Mouse (Mus musculus) limb, embryonic 13.5 days (tissue): Measurements from ENCODE around the gene Ahdc1. TPM values are rescaled to one million over a fixed set of nuclear protein-coding genes. Genes with fewer than 3 reads are reported as not detected.

Experiments
- ATAC-seq: fragments of 200-750 bp; cut with Nextera tagmentation; 2 replicates; pipeline ENCODE4 v1.8.0; 2017; ENCODE audit warnings: low read depth, moderate number of reproducible peaks, moderate TSS enrichment; ENCODE audit not compliant: low FRiP score
- H3K27ac ChIP-seq: fragments of 300-500 bp; sonication (generic); 2 replicates; pipeline ENCODE4 v1.5.1; 2015; ENCODE audit warnings: inconsistent platforms, mild to moderate bottlenecking, moderate library complexity
- H3K27me3 ChIP-seq: fragments of 300-500 bp; sonication (generic); 2 replicates; pipeline ENCODE4 v1.6.1; 2015; ENCODE audit warnings: mild to moderate bottlenecking, inconsistent platforms
- H3K36me3 ChIP-seq: fragments of 300-500 bp; sonication (generic); 2 replicates; pipeline ENCODE4 v1.6.1; 2015; ENCODE audit warnings: inconsistent platforms, mild to moderate bottlenecking, moderate library complexity
- H3K4me1 ChIP-seq: fragments of 300-500 bp; sonication (generic); 2 replicates; pipeline ENCODE4 v1.6.1; 2015; ENCODE audit warnings: inconsistent platforms
- H3K4me2 ChIP-seq: fragments of 300-500 bp; sonication (generic); replicated peaks from 2 replicates; pipeline ENCODE4 v1.6.1; 2015; ENCODE audit warnings: inconsistent platforms, mild to moderate bottlenecking, moderate library complexity
- H3K4me3 ChIP-seq: fragments of 300-500 bp; sonication (generic); 2 replicates; pipeline ENCODE4 v1.5.1; 2015; ENCODE audit warnings: moderate library complexity, mild to moderate bottlenecking, inconsistent platforms
- H3K9ac ChIP-seq: fragments of 300-500 bp; sonication (generic); 2 replicates; pipeline ENCODE4 v1.6.1; 2015; ENCODE audit warnings: mild to moderate bottlenecking, inconsistent platforms
- H3K9me3 ChIP-seq: fragments of 300-500 bp; sonication (generic); 2 replicates; pipeline ENCODE4 v1.6.1; 2016; ENCODE audit warnings: inconsistent platforms
- WGBS: fragments of 180-500 bp; shearing (Covaris S2); methylation state at CpG from one replicate; pipeline ENCODE4 v1.1.7; 2015; 5-methylcytosine and 5-hydroxymethylcytosine counted together
- polyA plus RNA-seq: library from polyadenylated mRNA; unstranded; fragments of >200 nt; fragmentation: Nextera tagmentation; extraction: Ambion mirVana; gene quantifications from 2 replicates; pipeline ENCODE4 v1.2.1, GENCODE M21; 2015

The Ahdc1 gene
- 11.3 and 11.5 TPM in 2 replicates for polyA plus RNA-seq

- H3K4me2 ChIP-seq = peak within 1 kb of the TSS; percentile 98
- H3K4me3 ChIP-seq = peak within 1 kb of the TSS; percentile 96
- peak; percentile 85 for ATAC-seq
- peaks cover 51% of the 10 kb centered on the region for H3K4me1 ChIP-seq
- peaks cover 19% of the 10 kb centered on the region for H3K27me3 ChIP-seq
- no peaks in the 10 kb centered on the region for H3K36me3 ChIP-seq
- under 1% methylated on average over 60 of the region's 66 CpGs for WGBS
- peak within 1 kb of the TSS; percentile 95 for H3K27ac ChIP-seq
- H3K9me3 ChIP-seq = no peaks in the 10 kb centered on the region
- H3K9ac ChIP-seq = peak within 1 kb of the TSS; percentile 99
Measured at GRCm38 (mm10) chr4:133011028-133011820, at the start of gene Ahdc1. Ahdc1 (plus strand) TSS chr4:133011260.

GRCm38 (mm10) chr4:132961866-132962265 lies 49.2 kb upstream of the Ahdc1 start:
- Histone ChIP-seq H3K36me3 (no peaks in the 10 kb centered on the region), H3K27ac (no peak overlapping the region), H3K9me3 (no peaks in the 10 kb centered on the region), H3K4me1 (peaks cover 43% of the 10 kb centered on the region), H3K27me3 (no peaks in the 10 kb centered on the region), H3K4me2 (no peak overlapping the region), H3K4me3 (no peak overlapping the region), H3K9ac (no peak overlapping the region)
- ATAC-seq = no peak
- 72% methylated on average over 5 of the region's 5 CpGs for WGBS

- Histone ChIP-seq H3K4me1 (peaks cover 43% of the 10 kb centered on the region), H3K4me2 (no peak overlapping the region), H3K4me3 (no peak overlapping the region), H3K9me3 (no peaks in the 10 kb centered on the region), H3K27me3 (no peaks in the 10 kb centered on the region), H3K36me3 (no peaks in the 10 kb centered on the region), H3K27ac (no peak overlapping the region), H3K9ac (no peak overlapping the region)
- WGBS = 91% methylated on average over 4 of the region's 4 CpGs
- no peak for ATAC-seq
Measured at GRCm38 (mm10) chr4:132962628-132963027, 48.4 kb upstream of the Ahdc1 start.

GRCm38 (mm10) chr4:132963436-132963835 lies 47.6 kb upstream of the Ahdc1 start:
- Histone ChIP-seq H3K36me3 (no peaks in the 10 kb centered on the region), H3K9me3 (no peaks in the 10 kb centered on the region), H3K4me2 (no peak overlapping the region), H3K27me3 (no peaks in the 10 kb centered on the region), H3K4me3 (no peak overlapping the region), H3K27ac (no peak overlapping the region), H3K4me1 (peaks cover 48% of the 10 kb centered on the region), H3K9ac (no peak overlapping the region)
- no peak for ATAC-seq
- 27% methylated on average over 2 of the region's 2 CpGs for WGBS

- Histone ChIP-seq H3K4me1 (peaks cover 44% of the 10 kb centered on the region), H3K36me3 (no peaks in the 10 kb centered on the region), H3K4me2 (no peak overlapping the region), H3K9ac (no peak overlapping the region), H3K4me3 (no peak overlapping the region), H3K9me3 (no peaks in the 10 kb centered on the region), H3K27ac (no peak overlapping the region), H3K27me3 (no peaks in the 10 kb centered on the region)
- 42% methylated on average over 3 of the region's 3 CpGs for WGBS
- no peak for ATAC-seq
Measured at GRCm38 (mm10) chr4:132964064-132964463, 47.0 kb upstream of the Ahdc1 start.

GRCm38 (mm10) chr4:132964473-132964872 lies 46.6 kb upstream of the Ahdc1 start:
- Histone ChIP-seq H3K27ac (no peak overlapping the region), H3K4me1 (peaks cover 40% of the 10 kb centered on the region), H3K4me2 (no peak overlapping the region), H3K36me3 (no peaks in the 10 kb centered on the region), H3K9me3 (no peaks in the 10 kb centered on the region), H3K4me3 (no peak overlapping the region), H3K9ac (0 out of 2 replicates have a peak overlapping the region, but pooled peaks have one; percentile 31), H3K27me3 (no peaks in the 10 kb centered on the region)
- 32% methylated on average over 5 of the region's 5 CpGs for WGBS
- no peak for ATAC-seq

GRCm38 (mm10) chr4:132968105-132968938 lies 42.7 kb upstream of the Ahdc1 start:
- Histone ChIP-seq H3K27me3 (peaks cover 8% of the 10 kb centered on the region), H3K27ac (no peak overlapping the region), H3K36me3 (no peaks in the 10 kb centered on the region), H3K9me3 (no peaks in the 10 kb centered on the region), H3K4me1 (peaks cover 25% of the 10 kb centered on the region), H3K4me3 (no peak overlapping the region), H3K9ac (no peak overlapping the region), H3K4me2 (no peak overlapping the region)
- WGBS = 31% methylated on average over 6 of the region's 6 CpGs
- no peak for ATAC-seq

GRCm38 (mm10) chr4:132971601-132972000 lies 39.5 kb upstream of the Ahdc1 start:
- no peak overlapping the region for H3K4me2 ChIP-seq
- H3K36me3 ChIP-seq = no peaks in the 10 kb centered on the region
- H3K27me3 ChIP-seq = peaks cover 38% of the 10 kb centered on the region
- no peak overlapping the region for H3K27ac ChIP-seq
- ATAC-seq = no peak
- H3K9ac ChIP-seq = no peak overlapping the region
- H3K4me1 ChIP-seq = peaks cover 33% of the 10 kb centered on the region
- no peaks in the 10 kb centered on the region for H3K9me3 ChIP-seq
- 71% methylated on average over 6 of the region's 6 CpGs for WGBS
- no peak overlapping the region for H3K4me3 ChIP-seq

- 72% methylated on average over 3 of the region's 3 CpGs for WGBS
- Histone ChIP-seq H3K27ac (no peak overlapping the region), H3K36me3 (no peaks in the 10 kb centered on the region), H3K27me3 (peaks cover 38% of the 10 kb centered on the region), H3K4me3 (no peak overlapping the region), H3K4me1 (peaks cover 33% of the 10 kb centered on the region), H3K9ac (no peak overlapping the region), H3K4me2 (no peak overlapping the region), H3K9me3 (no peaks in the 10 kb centered on the region)
- ATAC-seq = no peak
Measured at GRCm38 (mm10) chr4:132972101-132972500, 39.0 kb upstream of the Ahdc1 start.

GRCm38 (mm10) chr4:132972556-132972955 lies 38.5 kb upstream of the Ahdc1 start:
- no peaks in the 10 kb centered on the region for H3K36me3 ChIP-seq
- ATAC-seq = no peak
- H3K4me2 ChIP-seq = no peak overlapping the region
- peaks cover 33% of the 10 kb centered on the region for H3K4me1 ChIP-seq
- peaks cover 38% of the 10 kb centered on the region for H3K27me3 ChIP-seq
- no peak overlapping the region for H3K9ac ChIP-seq
- H3K27ac ChIP-seq = no peak overlapping the region
- H3K4me3 ChIP-seq = no peak overlapping the region
- H3K9me3 ChIP-seq = no peaks in the 10 kb centered on the region
- WGBS = 47% methylated on average over 2 of the region's 2 CpGs

- H3K36me3 ChIP-seq = no peaks in the 10 kb centered on the region
- H3K4me3 ChIP-seq = no peak overlapping the region
- peaks cover 38% of the 10 kb centered on the region for H3K27me3 ChIP-seq
- H3K4me1 ChIP-seq = peaks cover 29% of the 10 kb centered on the region
- H3K27ac ChIP-seq = no peak overlapping the region
- H3K9me3 ChIP-seq = no peaks in the 10 kb centered on the region
- ATAC-seq = no peak
- H3K4me2 ChIP-seq = no peak overlapping the region
- 53% methylated on average over 8 of the region's 8 CpGs for WGBS
- no peak overlapping the region for H3K9ac ChIP-seq
Measured at GRCm38 (mm10) chr4:132973186-132973585, 37.9 kb upstream of the Ahdc1 start.

- Histone ChIP-seq H3K4me1 (peaks cover 25% of the 10 kb centered on the region), H3K27ac (no peak within 1 kb of the TSS), H3K4me2 (peak within 1 kb of the TSS; percentile 56), H3K27me3 (peaks cover 38% of the 10 kb centered on the region), H3K36me3 (no peaks in the 10 kb centered on the region), H3K9ac (peak within 1 kb of the TSS; percentile 48), H3K4me3 (peak within 1 kb of the TSS; percentile 28), H3K9me3 (no peaks in the 10 kb centered on the region)
- ATAC-seq = no peak
- 11% methylated on average over 21 of the region's 21 CpGs for WGBS
Measured at GRCm38 (mm10) chr4:132973814-132974398, 37.2 kb upstream of the Ahdc1 start, which contains the start of gene Fgr. Fgr (plus strand) TSS chr4:132974095.
